Mouse (Mus musculus): ENCODE results near the gene Rpl35.

Gene Rpl35

DNA sequence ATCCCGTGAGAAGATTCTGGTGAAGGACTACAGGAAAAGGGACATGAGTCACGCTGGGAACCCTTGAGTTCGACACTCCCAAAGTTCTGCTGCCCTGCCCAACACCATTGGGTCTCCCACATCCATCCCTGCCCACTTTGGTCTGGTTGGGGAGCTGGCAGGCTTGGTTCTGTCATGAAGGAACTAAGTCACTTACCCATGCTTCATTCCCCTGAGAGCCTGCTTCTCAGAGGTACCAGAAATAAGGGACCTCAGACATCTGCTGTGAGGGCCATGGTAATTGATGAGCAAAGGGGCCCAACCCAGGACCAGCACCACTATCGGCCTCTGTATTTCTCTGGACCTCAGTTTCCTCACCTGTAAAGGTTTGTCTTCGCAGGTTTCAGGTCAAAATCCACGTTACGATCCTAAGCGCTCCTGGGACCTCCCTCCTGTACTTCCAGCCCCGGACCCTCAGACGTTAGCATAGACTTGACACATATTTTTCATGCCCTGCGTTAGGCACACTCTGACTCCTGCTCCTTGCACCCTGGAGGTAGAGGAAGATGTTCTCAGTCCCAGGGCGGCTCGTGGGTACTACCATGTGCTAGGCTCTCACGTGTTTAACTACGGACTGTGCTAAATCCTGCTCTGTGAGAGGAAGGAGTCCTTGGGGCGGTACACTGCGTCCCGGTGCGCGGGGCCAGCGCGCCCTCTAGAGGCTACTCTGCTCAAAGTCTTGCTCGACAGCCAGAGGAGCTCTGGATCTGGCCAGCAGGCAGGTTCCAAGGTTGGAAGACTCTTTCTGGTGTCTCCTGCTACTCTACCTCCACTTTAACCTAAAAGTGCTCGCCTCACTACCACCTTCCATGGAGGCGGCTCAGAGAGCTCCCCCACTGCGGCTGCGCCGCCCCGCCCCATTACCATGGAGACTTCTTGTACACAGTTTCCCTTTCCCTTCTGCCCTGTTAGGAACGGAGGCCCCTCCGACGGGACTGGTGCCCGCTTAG is 7.7 kb downstream of the Rpl35 start, which contains the start of gene Wdr38:
Gene Wdr38 (plus strand): TSS at position 91 of the 989 bp plus-strand sequence.
- peak; percentile 94 for DNase-seq (ENCODE audit: low spot score)

GRCm38 (mm10) chr2:38992452-38992851 is 13.0 kb downstream of the Rpl35 start:
- DNase-seq (ENCODE audit: low spot score) = no peak

DNA sequence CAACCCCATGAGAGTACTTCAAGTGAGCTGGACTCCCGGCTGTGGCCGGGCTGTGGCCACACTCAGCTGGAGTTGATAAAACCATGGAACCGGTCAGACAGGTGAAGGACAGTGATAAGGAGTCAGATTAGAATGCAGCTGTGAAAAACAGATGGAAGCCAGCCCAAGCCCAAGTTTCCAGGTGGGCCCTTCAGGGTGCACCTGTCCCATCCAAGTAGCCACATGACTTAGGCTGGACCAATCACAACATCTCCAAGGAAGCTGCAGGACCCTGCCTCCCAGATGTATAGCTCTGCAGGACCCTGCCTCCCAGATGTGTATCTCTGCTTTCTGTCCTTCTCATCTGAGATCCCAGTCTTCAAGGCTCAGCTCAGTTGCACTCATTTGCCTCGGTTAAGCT is 13.4 kb downstream of the Rpl35 start:
- DNase-seq (ENCODE audit: low spot score) = no peak

DNA sequence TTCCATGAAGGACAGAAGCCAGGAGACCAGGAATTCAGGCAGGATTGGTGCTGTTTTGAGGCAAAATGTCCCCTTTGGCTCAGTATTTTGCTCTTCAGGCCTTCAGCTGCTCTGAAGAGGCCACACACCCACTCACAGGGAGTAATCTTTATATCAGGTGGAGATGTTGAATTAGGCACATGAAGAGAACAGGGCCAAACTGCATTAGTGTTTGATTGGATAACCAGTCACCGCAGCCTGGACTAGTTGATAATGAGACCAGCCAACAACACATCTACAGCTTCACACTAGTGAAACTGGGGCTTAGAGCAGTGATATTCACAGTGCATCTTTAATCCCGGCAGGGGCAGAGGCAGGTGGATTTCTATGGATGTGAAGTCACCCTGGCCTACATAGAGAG is 16.5 kb downstream of the Rpl35 start:
- no peak for DNase-seq (ENCODE audit: low spot score)

DNA sequence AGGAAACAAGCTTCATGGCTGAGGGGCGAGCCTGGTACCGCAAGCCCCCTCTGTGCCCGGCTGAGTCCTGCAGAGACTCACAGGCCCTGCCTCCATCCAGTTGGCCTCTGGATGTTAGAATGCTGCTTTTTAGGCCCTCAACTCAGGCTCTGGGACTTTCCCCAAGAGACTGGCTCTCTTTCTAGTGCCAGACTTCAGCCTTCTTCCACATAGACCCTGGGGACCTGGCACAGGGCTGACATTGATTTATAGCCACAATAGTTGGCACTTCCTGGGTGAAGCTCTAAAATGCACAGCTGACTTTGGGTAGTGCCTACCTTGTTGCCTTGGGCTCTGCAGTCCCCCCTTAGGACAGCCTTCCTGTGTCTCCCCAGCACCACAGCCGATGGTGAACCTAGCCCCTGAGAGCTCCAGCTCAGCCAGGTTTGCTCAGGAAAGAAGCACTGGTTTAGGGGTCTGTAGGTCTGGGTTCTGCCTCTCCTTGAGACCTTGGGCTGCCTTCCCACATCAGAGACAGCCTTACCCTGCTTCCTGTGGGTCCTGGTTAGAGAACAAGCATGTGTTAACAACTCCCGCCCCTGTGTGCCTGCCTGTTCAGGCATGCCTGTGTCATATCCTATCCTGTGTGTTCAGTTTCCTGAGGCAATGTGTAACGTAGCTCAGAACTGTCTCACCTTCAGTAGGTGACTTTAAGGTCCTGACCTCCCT is 17.5 kb downstream of the Rpl35 start:
- no peak for DNase-seq (ENCODE audit: low spot score)

DNA sequence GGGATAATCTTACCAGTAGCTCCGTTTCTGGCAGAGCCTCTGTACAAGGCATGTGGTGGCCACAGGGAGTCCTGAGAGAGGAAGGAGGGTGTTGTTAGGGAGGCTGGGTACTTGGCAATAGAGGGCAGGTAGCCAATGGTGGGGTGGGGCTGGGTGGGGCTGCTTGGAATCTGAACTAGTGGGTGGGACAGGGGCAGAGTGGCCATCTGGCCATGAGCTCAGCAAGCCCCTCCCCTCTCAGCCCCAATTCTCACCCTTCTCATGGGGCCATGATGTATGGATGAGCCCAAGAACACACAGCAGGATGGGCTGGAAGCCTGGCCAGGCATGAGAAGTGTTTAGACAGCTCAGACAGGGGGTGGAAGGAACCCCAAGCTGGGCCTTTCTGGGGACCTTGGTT is 18.1 kb downstream of the Rpl35 start:
- DNase-seq (ENCODE audit: low spot score) = no peak

- DNase-seq (ENCODE audit: low spot score) = no peak
Measured at GRCm38 (mm10) chr2:38986580-38986979, 18.8 kb downstream of the Rpl35 start.

DNA sequence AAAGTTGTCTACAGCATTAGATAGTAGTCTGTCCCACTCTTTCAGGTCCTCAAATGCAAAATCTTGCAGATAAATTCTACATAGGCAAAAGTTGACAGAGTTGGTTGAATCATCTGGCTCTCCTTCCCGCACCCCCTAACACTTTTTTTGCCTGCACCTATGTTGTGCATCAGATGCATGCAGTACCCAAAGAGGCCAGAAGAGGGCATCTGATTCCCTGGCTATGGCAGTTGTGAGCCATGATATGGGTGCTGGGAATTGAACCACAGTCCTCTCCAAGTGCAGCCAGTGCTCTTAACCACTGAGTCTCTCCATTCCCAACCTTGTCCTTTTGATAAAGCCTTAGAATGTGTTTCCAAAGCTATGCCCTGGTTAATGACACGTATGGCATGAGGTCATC is 22.0 kb downstream of the Rpl35 start:
- no peak for DNase-seq (ENCODE audit: low spot score)

DNA sequence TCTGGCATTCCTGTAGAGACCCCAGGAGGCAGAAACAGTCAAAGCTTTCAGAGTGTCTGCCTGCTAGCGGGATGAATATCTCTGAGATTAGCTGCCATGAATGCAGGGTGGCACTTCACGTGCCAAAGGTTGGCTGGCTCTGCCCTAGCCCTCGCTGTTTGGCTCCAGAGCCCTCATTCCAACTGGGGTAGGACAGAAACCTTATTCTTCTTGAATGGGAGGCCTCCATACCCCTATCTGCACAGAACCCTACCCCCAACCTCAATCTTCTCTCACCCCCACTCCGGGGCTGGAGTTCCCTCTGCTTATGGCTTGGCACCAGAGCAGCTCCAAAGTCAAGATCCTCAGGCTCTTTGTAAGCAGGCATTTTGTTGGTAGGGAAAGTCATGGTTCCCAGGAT is 27.6 kb downstream of the Rpl35 start:
- no peak for DNase-seq (ENCODE audit: low spot score)

- no peak for DNase-seq (ENCODE audit: low spot score)
Measured at GRCm38 (mm10) chr2:38975941-38976805, 29.3 kb downstream of the Rpl35 start.

DNA sequence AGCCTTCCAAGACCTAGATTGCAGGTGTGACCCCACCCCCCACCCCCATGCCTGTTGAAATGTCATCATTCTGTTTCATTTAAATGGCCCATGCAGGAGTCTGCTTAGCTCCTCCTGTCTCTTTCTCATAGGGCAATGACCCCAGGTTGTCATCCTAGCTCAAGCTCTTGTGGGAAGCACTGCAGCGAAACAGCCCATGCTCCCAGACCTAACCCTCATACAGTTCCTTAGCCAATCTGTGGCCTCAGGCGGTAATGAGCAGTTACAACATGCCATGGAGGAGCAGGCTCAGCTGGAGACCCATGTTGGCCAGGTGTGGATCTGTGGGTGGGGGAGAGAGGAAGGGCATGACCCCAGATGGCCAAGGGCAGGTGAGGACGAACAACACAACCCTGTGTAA is 30.2 kb downstream of the Rpl35 start:
- DNase-seq (ENCODE audit: low spot score) = no peak

DNA sequence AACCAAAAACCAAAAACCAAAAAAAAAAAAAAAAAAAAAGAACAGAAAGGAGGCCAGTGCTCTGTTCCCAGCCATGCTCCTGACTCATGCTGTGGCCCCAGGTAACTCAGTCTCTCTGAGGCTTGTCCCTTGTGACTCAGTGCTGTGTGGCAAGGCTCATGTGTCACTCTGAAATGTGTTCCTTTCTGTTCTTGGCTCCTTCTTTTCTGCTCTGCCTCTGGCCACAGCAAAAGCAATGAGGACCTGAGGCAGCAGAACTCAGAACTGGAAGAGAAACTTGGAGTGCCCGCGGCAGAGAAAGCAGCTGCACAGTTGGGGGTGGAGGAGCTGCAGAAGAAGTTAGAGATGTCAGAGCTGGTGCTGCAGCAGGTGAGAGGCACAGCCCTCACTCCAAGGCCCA is 31.3 kb downstream of the Rpl35 start:
- no peak for DNase-seq (ENCODE audit: low spot score)

GRCm38 (mm10) chr2:38973701-38974100 is 31.7 kb downstream of the Rpl35 start:
- DNase-seq (ENCODE audit: low spot score) = no peak

DNA sequence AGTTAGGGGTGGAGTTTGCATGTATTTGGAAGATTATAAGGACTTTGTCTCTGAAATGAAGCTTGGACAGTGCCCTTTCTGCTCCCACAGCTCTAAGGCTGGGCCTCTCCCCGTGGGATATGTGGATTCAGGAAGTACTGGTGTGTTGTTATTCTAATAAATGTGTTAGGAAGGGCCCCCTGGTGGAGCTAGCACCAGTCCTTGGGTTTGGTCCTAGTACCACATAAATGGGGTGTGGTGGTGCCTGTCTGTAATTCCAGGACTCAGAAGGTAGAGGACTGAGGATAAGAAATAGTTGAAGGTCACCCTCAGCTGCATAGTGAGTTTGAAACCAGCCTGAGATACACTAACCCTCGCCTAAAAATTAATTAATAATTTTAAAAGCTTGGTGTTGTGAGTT is 32.2 kb downstream of the Rpl35 start:
- no peak for DNase-seq (ENCODE audit: low spot score)

DNA sequence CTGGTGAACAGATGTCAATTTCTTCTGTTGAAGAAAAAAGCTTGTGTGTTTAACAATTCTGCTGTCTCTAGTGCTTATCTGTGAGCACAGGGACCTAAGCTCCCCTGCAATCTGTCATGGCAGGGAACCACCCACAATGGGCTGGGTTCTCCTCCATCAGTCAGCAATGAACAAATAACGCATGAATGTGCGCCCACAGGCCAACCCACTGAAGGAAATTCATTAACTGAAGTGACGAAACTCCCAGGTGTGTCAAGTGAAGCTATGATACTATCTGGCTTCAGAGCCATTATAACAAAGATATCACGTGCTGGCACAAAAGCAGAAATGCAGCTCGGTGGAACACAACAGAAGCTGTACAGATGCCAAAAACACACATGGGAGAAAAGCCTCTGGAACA is 35.4 kb downstream of the Rpl35 start:
- DNase-seq (ENCODE audit: low spot score) = no peak

GRCm38 (mm10) chr2:38969650-38970049 is 35.8 kb downstream of the Rpl35 start:
- DNase-seq (ENCODE audit: low spot score) = no peak

DNA sequence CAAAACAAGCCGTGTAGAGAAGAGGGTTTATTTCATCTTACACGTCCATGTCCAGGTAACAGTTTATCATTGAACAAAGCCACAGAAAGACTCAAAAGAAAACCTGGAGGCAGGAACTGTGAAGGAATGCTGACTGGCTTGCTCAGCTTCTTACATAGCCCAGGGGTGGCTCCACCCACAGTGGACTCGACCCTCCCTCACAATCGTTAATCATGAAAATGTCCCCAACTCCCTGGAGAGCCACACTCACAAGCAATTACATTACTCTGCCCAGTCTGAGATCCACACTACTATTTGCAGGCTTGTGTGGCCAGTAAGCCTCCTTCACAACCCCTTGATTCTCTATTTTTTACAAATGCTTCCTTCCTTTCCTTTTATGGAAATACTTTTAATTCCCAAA is 41.2 kb downstream of the Rpl35 start:
- peak; percentile 23 for DNase-seq (ENCODE audit: low spot score)

- DNase-seq (ENCODE audit: low spot score) = no peak
Measured at GRCm38 (mm10) chr2:38957671-38958223, 47.7 kb downstream of the Rpl35 start.

DNA sequence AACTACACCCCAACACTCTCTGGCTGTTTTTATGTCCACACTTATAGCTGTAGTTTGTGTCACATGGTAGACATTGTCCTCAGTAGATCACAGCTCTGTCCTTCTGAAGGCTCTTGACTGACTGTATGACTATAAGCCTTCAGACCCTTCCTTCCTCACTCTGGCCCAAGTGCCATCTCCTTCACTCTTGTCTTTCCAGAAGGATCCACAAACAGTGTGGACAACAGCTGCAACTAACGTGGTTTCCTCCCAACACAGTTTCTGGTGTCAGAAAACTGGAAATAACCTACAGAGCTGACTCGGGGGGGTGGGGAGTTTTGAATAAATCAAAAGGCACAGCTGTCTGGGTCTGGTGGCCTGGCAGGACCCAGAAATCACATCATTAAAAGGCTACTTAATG is 49.4 kb downstream of the Rpl35 start:
- DNase-seq (ENCODE audit: low spot score) = no peak

- DNase-seq (ENCODE audit: low spot score) = no peak
Measured at GRCm38 (mm10) chr2:38953152-38953883, 52.1 kb downstream of the Rpl35 start.
